Mouse (Mus musculus): Measurements from ENCODE around the gene Rnf222. TPM values are rescaled to one million over a fixed set of nuclear protein-coding genes. Genes with fewer than 3 reads are reported as not detected.

The Rnf222 gene
- polyA plus RNA-seq, 1 experiment = 0.04 TPM

GRCm38 (mm10) chr11:68905138-68905531, 16.8 kb downstream of the Rnf222 start:
- peaks cover 33% of the 10 kb centered on the region for H3K36me3 ChIP-seq (ENCODE audit: control insufficient read depth, insufficient read depth, low read length)
- no peak overlapping the region for H3K27ac ChIP-seq (ENCODE audit: insufficient read depth, low read length)
- H3K4me1 ChIP-seq (ENCODE audit: control insufficient read depth, insufficient read depth, insufficient read length) = peaks cover 7% of the 10 kb centered on the region; the same call in 1 of the 2 replicates
- no peak for DNase-seq (ENCODE audit: low read depth in 1 of 2, low spot score in 2 of 2)
- TF ChIP-seq CTCF (IDR thresholded peaks at IDR 0.05; ENCODE audit: extremely low read depth, insufficient read depth, insufficient read length, insufficient replicate concordance) = no peak
- no peak for TF ChIP-seq POLR2A (IDR thresholded peaks at IDR 0.05; ENCODE audit: low read depth, low read length)
- no peaks in the 10 kb centered on the region for H3K27me3 ChIP-seq (ENCODE audit: control insufficient read depth, insufficient read depth, low read length)
- WGBS = 88% methylated on average over 3 of the region's 3 CpGs
- no peak overlapping the region for H3K4me3 ChIP-seq (ENCODE audit: extremely low read depth, insufficient read depth, insufficient read length)

- TF ChIP-seq POLR2A (IDR thresholded peaks at IDR 0.05; ENCODE audit: low read depth, low read length) = no peak
- TF ChIP-seq CTCF (IDR thresholded peaks at IDR 0.05; ENCODE audit: extremely low read depth, insufficient read depth, insufficient read length, insufficient replicate concordance) = no peak
- H3K27ac ChIP-seq (ENCODE audit: insufficient read depth, low read length) = no peak overlapping the region
- peaks cover 7% of the 10 kb centered on the region; the same call in 1 of the 2 replicates for H3K4me1 ChIP-seq (ENCODE audit: control insufficient read depth, insufficient read depth, insufficient read length)
- H3K36me3 ChIP-seq (ENCODE audit: control insufficient read depth, insufficient read depth, low read length) = peaks cover 33% of the 10 kb centered on the region
- no peak overlapping the region for H3K4me3 ChIP-seq (ENCODE audit: extremely low read depth, insufficient read depth, insufficient read length)
- 92% methylated on average over 9 of the region's 9 CpGs for WGBS
- DNase-seq (ENCODE audit: low read depth in 1 of 2, low spot score in 2 of 2) = no peak
- no peaks in the 10 kb centered on the region for H3K27me3 ChIP-seq (ENCODE audit: control insufficient read depth, insufficient read depth, low read length)
Observed at GRCm38 (mm10) chr11:68905665-68906460, 17.5 kb downstream of the Rnf222 start.

GRCm38 (mm10) chr11:68906461-68906790, 18.1 kb downstream of the Rnf222 start:
- H3K4me3 ChIP-seq (ENCODE audit: extremely low read depth, insufficient read depth, insufficient read length) = no peak overlapping the region
- H3K36me3 ChIP-seq (ENCODE audit: control insufficient read depth, insufficient read depth, low read length) = peaks cover 33% of the 10 kb centered on the region
- H3K27me3 ChIP-seq (ENCODE audit: control insufficient read depth, insufficient read depth, low read length) = no peaks in the 10 kb centered on the region
- no peak for TF ChIP-seq CTCF (IDR thresholded peaks at IDR 0.05; ENCODE audit: extremely low read depth, insufficient read depth, insufficient read length, insufficient replicate concordance)
- TF ChIP-seq POLR2A (IDR thresholded peaks at IDR 0.05; ENCODE audit: low read depth, low read length) = no peak
- H3K27ac ChIP-seq (ENCODE audit: insufficient read depth, low read length) = no peak overlapping the region
- no peak for DNase-seq (ENCODE audit: low read depth in 1 of 2, low spot score in 2 of 2)
- H3K4me1 ChIP-seq (ENCODE audit: control insufficient read depth, insufficient read depth, insufficient read length) = peaks cover 5% of the 10 kb centered on the region; the same call in 1 of the 2 replicates
- WGBS = 80% methylated on average over 4 of the region's 4 CpGs

- Histone ChIP-seq H3K27me3 (ENCODE audit: control insufficient read depth, insufficient read depth, low read length) (no peaks in the 10 kb centered on the region), H3K4me1 (ENCODE audit: control insufficient read depth, insufficient read depth, insufficient read length) (peaks cover 4% of the 10 kb centered on the region; the same call in 1 of the 2 replicates), H3K4me3 (ENCODE audit: extremely low read depth, insufficient read depth, insufficient read length) (no peak overlapping the region), H3K27ac (ENCODE audit: insufficient read depth, low read length) (no peak overlapping the region), H3K36me3 (ENCODE audit: control insufficient read depth, insufficient read depth, low read length) (peaks cover 33% of the 10 kb centered on the region)
- no peak for DNase-seq (ENCODE audit: low read depth in 1 of 2, low spot score in 2 of 2)
- no peak for TF ChIP-seq CTCF (IDR thresholded peaks at IDR 0.05; ENCODE audit: extremely low read depth, insufficient read depth, insufficient read length, insufficient replicate concordance)
- no peak for TF ChIP-seq POLR2A (IDR thresholded peaks at IDR 0.05; ENCODE audit: low read depth, low read length)
- 86% methylated on average over 3 of the region's 3 CpGs for WGBS
Observed at GRCm38 (mm10) chr11:68907251-68907650, 18.9 kb downstream of the Rnf222 start.

GRCm38 (mm10) chr11:68908846-68909503, 20.6 kb downstream of the Rnf222 start:
- H3K36me3 ChIP-seq (ENCODE audit: control insufficient read depth, insufficient read depth, low read length) = peaks cover 25% of the 10 kb centered on the region
- H3K27me3 ChIP-seq (ENCODE audit: control insufficient read depth, insufficient read depth, low read length) = no peaks in the 10 kb centered on the region
- no peak for DNase-seq (ENCODE audit: low read depth in 1 of 2, low spot score in 2 of 2)
- no peak overlapping the region for H3K4me3 ChIP-seq (ENCODE audit: extremely low read depth, insufficient read depth, insufficient read length)
- TF ChIP-seq POLR2A (IDR thresholded peaks at IDR 0.05; ENCODE audit: low read depth, low read length) (no peak), CTCF (IDR thresholded peaks at IDR 0.05; ENCODE audit: extremely low read depth, insufficient read depth, insufficient read length, insufficient replicate concordance) (no peak)
- H3K27ac ChIP-seq (ENCODE audit: insufficient read depth, low read length) = no peak overlapping the region
- no peaks in the 10 kb centered on the region for H3K4me1 ChIP-seq (ENCODE audit: control insufficient read depth, insufficient read depth, insufficient read length)
- 74% methylated on average over 7 of the region's 7 CpGs for WGBS

GRCm38 (mm10) chr11:68911531-68912177, 23.3 kb downstream of the Rnf222 start:
- H3K4me3 ChIP-seq (ENCODE audit: extremely low read depth, insufficient read depth, insufficient read length) = no peak overlapping the region
- no peak overlapping the region for H3K27ac ChIP-seq (ENCODE audit: insufficient read depth, low read length)
- H3K4me1 ChIP-seq (ENCODE audit: control insufficient read depth, insufficient read depth, insufficient read length) = no peaks in the 10 kb centered on the region
- 21% methylated on average over 14 of the region's 14 CpGs for WGBS
- TF ChIP-seq POLR2A (IDR thresholded peaks at IDR 0.05; ENCODE audit: low read depth, low read length) (no peak), CTCF (IDR thresholded peaks at IDR 0.05; ENCODE audit: extremely low read depth, insufficient read depth, insufficient read length, insufficient replicate concordance) (no peak)
- DNase-seq (ENCODE audit: low read depth in 1 of 2, low spot score in 2 of 2) = no peak
- peaks cover 2% of the 10 kb centered on the region; the same call in 1 of the 2 replicates for H3K36me3 ChIP-seq (ENCODE audit: control insufficient read depth, insufficient read depth, low read length)
- H3K27me3 ChIP-seq (ENCODE audit: control insufficient read depth, insufficient read depth, low read length) = no peaks in the 10 kb centered on the region

All from spleen, adult 2 months (tissue).